21 mouse cellular contexts compared by ENCODE assay signal in genomic region chr12:108741472-108741871, GRCm38 (mm10).
"Had no signal": no experiment of that assay in that cellular context is flagged by ENCODE, and none has a peak within 500 bp of the region (broad histone marks: within the 10 kb centered on the region; RNA-seq: fewer than 3 reads in every experiment).

No protein-coding gene starts in this region.

- H3K4me2 ChIP-seq: lung, embryonic 15.5 days; midbrain, embryonic 12.5 days; neural tube, embryonic 13.5 days; neural tube, embryonic 15.5 days had no signal

- H3K36me3 ChIP-seq: lung, embryonic 15.5 days; midbrain, embryonic 10.5 days; midbrain, embryonic 12.5 days; neural tube, embryonic 13.5 days; neural tube, embryonic 15.5 days had no signal

- H3K4me1 ChIP-seq: lung, embryonic 15.5 days; midbrain, embryonic 12.5 days; neural tube, embryonic 13.5 days; neural tube, embryonic 15.5 days had no signal

- H3K27me3 ChIP-seq: lung, embryonic 15.5 days; midbrain, embryonic 12.5 days; neural tube, embryonic 13.5 days; neural tube, embryonic 15.5 days had no signal

- ATAC-seq: liver, postnatal 0 days; lung, postnatal 0 days; midbrain, embryonic 16.5 days had no signal

- H3K9ac ChIP-seq: liver, postnatal 0 days; lung, embryonic 15.5 days; midbrain, embryonic 12.5 days; neural tube, embryonic 13.5 days; neural tube, embryonic 15.5 days had no signal

- H3K4me3 ChIP-seq: lung, embryonic 15.5 days; midbrain, embryonic 10.5 days; midbrain, embryonic 12.5 days; myocyte; neural tube, embryonic 13.5 days; neural tube, embryonic 15.5 days had no signal

- DNase-seq: liver, postnatal 0 days; lung, adult 2 months; lung, postnatal 14 days; lung, postnatal 36 days; midbrain, embryonic 14.5 days; retina, postnatal 1 day; right cerebral cortex, adult 18-20 months; right cerebral cortex, postnatal 25 days; right cerebral cortex, postnatal 4 days; spleen, adult 18-20 months; thymus, adult 2 months; thymus, postnatal 25 days; thymus, postnatal 4 days had no signal

- H3K27ac ChIP-seq: lung, embryonic 15.5 days; midbrain, embryonic 10.5 days; midbrain, embryonic 12.5 days; neural tube, embryonic 13.5 days; neural tube, embryonic 15.5 days had no signal

- H3K9me3 ChIP-seq: lung, embryonic 15.5 days; midbrain, embryonic 10.5 days; midbrain, embryonic 12.5 days; neural tube, embryonic 13.5 days; neural tube, embryonic 15.5 days had no signal
